Mouse (Mus musculus) G1E (cell line): ENCODE results near the gene Map3k12. TPM values are rescaled to one million over a fixed set of nuclear protein-coding genes. Genes with fewer than 3 reads are reported as not detected.
A peak's percentile ranks its signal among the peaks of the same experiment; 100 is the strongest.

Experiments
- ATAC-seq: 2 replicates; pipeline ENCODE4 v1.8.0; 2016; ENCODE audit warnings: mild to moderate bottlenecking; ENCODE audit not compliant: insufficient number of reproducible peaks, poor library complexity, low FRiP score, severe bottlenecking; ENCODE audit errors: extremely low read depth
- DNase-seq: peaks from one replicate; pipeline ENCODE4 v3.0.0; 2012; ENCODE audit warnings: low spot score
- H3K27me3 ChIP-seq: 2 replicates; pipeline ENCODE4 v1.6.1; 2012; ENCODE audit warnings: mild to moderate bottlenecking, low read length, inconsistent platforms; ENCODE audit not compliant: insufficient read depth
- H3K36me3 ChIP-seq: replicated peaks from 2 replicates; pipeline ENCODE3; 2012; ENCODE audit warnings: mild to moderate bottlenecking, inconsistent platforms
- H3K4me1 ChIP-seq: 2 replicates; pipeline ENCODE4 v1.6.1; 2012; ENCODE audit warnings: low read depth, low read length, inconsistent platforms, mixed read lengths; ENCODE audit not compliant: insufficient read depth
- H3K4me3 ChIP-seq: 2 replicates; pipeline ENCODE4 v1.5.1; 2012; ENCODE audit warnings: low read depth, mild to moderate bottlenecking, inconsistent platforms, low read length, moderate library complexity, mixed read lengths
- H3K9me3 ChIP-seq: replicated peaks from 2 replicates; pipeline ENCODE4 v1.6.1; 2012; ENCODE audit warnings: inconsistent platforms
- CTCF ChIP-seq: IDR thresholded peaks from 2 replicates; pipeline ENCODE4 v1.5.1; 2012; ENCODE audit warnings: low read depth, low read length, inconsistent platforms, mixed read lengths
- GATA1 ChIP-seq: IDR thresholded peaks from 2 replicates; pipeline ENCODE4 v1.6.1; 2012; ENCODE audit warnings: borderline replicate concordance, low read length, inconsistent platforms, mixed read lengths
- GATA2 ChIP-seq: IDR thresholded peaks from 2 replicates; pipeline ENCODE4 v1.6.1; 2012; ENCODE audit warnings: low read depth, low read length, inconsistent platforms, borderline replicate concordance
- POLR2AphosphoS5 ChIP-seq: IDR thresholded peaks from 2 replicates; pipeline ENCODE4 v1.6.1; 2012; ENCODE audit warnings: low read depth, low read length, inconsistent platforms; ENCODE audit not compliant: insufficient replicate concordance
- TAL1 ChIP-seq: conservative IDR thresholded peaks from 2 replicates; pipeline ENCODE4 v1.6.1; 2012; ENCODE audit warnings: low read depth, low read length, inconsistent platforms, mixed read lengths
- polyA plus RNA-seq: library from polyadenylated mRNA; stranded (reverse); fragments of >175 nt; gene quantifications from 2 replicates; pipeline ENCODE4 v1.2.3, GENCODE M21; 2012
- total RNA-seq, 2 experiments: library from RNA; stranded (forward) in 1 of 2; stranded (reverse) in 1 of 2; fragments of 200-1000 nt in 1 of 2; fragments of >200 nt in 1 of 2; fragmentation: Nextera tagmentation in 1 of 2; gene quantifications; 2 replicates each; pipeline ENCODE4 v1.2.3; 2014 to 2017

Map3k12 gene
- total and polyA plus RNA-seq, 3 experiments, result 0.60 to 1.9 (median 0.75) TPM

DNA sequence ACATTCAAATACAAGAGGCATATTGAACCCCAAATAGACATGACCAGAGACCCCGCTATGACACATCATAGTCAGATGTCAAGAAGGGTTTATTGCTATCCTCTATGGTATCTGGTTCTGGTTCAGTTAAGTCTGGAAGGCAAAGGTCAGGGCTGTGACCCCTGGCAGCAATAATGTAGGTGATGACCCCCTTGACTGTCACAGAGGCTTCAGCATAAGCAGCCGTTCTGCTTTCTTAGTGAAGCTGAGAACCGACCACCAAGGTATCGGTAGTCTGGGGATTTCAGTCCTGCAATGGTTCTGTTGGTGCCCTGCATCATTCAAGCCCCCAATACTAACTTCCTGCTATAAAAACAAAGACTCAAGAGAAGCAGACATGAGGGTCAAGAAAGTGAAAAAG, 14.7 kb upstream of the Map3k12 start:
- Histone ChIP-seq H3K4me1 (no peaks in the 10 kb centered on the region), H3K4me3 (no peak overlapping the region), H3K27me3 (no peaks in the 10 kb centered on the region), H3K9me3 (no peaks in the 10 kb centered on the region), H3K36me3 (peaks cover 94% of the 10 kb centered on the region)
- TF ChIP-seq CTCF (no peak), GATA2 (no peak), GATA1 (no peak), POLR2AphosphoS5 (no peak), TAL1 (no peak)
- ATAC-seq (no peak), DNase-seq (no peak)

DNA sequence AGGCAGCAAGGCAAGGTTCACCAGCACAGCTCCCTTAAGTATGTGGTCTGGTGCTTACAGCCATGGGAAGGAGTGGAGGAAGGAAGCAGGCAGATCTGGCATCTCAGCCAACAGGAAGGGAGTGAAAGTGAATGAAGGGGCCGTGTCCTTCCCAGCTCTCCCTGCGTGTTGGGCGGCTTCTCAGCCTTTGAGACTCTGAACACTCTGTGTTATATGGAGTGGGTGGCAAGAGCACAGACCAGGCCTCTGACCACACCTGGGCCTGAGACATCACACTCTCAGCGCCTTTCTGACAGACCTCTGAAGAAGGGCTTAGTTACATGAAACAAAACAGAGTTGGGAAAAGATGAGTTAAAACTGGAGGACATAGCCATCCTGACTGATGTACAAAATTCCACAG, 13.7 kb upstream of the Map3k12 start:
- H3K27me3 ChIP-seq, result no peaks in the 10 kb centered on the region
- H3K4me3 ChIP-seq, result no peak overlapping the region
- ATAC-seq (no peak), DNase-seq (no peak)
- no peaks in the 10 kb centered on the region for H3K4me1 ChIP-seq
- peaks cover 94% of the 10 kb centered on the region for H3K36me3 ChIP-seq
- TF ChIP-seq GATA2 (no peak), GATA1 (no peak), CTCF (no peak), POLR2AphosphoS5 (no peak), TAL1 (no peak)
- H3K9me3 ChIP-seq, result no peaks in the 10 kb centered on the region

DNA sequence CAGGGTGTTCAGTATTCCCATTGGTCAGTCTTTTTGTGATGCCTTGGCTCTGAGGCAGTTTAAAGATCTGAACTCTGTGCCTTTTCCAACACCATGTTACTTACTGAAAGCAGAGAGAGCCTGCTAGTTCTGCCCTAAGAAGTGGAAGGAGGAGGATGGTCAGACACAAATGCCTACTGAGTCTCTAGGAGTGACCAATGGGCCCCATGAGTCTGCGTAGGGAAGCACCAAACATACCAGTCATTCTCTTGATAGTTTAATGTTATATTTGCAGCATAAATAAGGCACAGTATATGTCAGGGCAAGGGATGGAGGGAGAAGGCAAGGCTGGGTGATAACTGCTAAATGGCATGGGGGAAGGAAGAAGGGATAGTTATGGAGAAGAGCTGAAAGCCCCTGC, 11.5 kb upstream of the Map3k12 start:
- Histone ChIP-seq H3K9me3 (no peaks in the 10 kb centered on the region), H3K4me1 (no peaks in the 10 kb centered on the region; the same call in 1 of the 2 replicates), H3K36me3 (peaks cover 96% of the 10 kb centered on the region), H3K4me3 (no peak overlapping the region), H3K27me3 (no peaks in the 10 kb centered on the region)
- DNase-seq (no peak), ATAC-seq (no peak)
- TF ChIP-seq GATA2 (no peak), POLR2AphosphoS5 (no peak), TAL1 (no peak), GATA1 (no peak)

DNA sequence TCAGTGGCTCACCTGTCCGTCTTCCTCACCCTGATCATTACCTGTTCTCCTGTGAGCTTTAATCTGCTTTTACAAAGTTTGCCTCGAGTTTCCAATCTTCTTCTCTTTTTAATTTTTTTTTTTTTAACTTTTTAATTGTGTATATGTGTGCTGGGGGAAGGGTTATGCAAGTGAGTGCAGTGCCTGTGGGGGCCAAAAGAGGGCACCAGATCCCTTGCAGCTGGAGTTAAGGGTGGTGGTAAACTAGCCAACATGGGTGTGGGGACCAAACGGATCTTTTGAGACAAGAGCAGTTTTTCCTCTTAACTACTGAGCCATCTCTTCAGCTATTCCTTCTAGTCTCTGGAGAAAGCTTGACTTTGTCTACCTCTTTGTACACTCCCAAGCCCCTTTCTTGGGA, 11.1 kb upstream of the Map3k12 start:
- no peaks in the 10 kb centered on the region for H3K9me3 ChIP-seq
- DNase-seq (no peak), ATAC-seq (no peak)
- peaks cover 93% of the 10 kb centered on the region for H3K36me3 ChIP-seq
- TF ChIP-seq GATA2, result no peak
- TF ChIP-seq CTCF, result no peak
- TF ChIP-seq POLR2AphosphoS5, result no peak
- no peak for TF ChIP-seq TAL1
- H3K4me3 ChIP-seq, result no peak overlapping the region
- H3K4me1 ChIP-seq, result no peaks in the 10 kb centered on the region; the same call in 1 of the 2 replicates
- no peaks in the 10 kb centered on the region for H3K27me3 ChIP-seq

DNA sequence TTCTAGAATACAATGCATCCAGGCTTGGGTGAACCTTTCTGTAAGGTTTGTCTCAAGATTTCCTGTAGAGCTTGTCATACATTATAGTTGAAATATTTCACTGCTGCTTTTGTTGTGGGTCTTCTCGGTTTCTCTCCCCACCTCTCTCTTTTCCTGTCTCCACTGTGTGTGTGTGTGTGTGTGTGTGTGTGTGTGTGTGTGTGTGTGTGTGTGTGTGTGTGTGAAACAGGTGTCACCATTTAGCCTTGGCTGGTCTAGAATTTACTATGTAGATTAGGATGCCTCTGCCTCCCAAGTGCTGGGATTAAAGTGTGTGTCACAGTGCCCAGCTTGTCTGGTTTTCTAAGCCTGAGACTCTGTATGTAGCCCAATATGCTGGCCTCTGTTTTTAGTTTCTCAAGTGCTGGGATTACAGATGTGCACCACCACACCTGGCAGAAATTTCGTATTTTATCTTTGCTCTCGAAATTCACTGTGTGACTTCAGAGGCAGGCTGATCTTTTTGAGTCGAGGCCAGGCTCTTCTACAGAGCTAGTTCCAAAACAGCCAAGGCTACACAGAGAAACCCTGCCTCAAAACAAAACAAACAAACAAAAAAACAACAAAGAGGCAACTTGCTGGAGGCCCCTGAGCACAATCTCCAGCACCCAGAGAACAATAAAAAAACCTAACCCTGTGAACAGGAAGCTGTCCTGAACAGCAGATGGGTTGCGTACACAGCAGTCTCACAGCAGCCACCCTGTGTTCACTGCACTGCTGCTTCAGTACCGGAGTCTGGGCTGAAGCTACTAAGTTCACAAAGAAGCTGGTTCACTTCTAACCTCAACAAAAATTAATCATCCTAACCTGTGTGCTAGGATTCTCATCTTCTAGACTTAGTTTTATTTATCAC, 9.5 kb upstream of the Map3k12 start:
- Histone ChIP-seq H3K4me3 (no peak overlapping the region), H3K9me3 (no peaks in the 10 kb centered on the region), H3K36me3 (peaks cover 93% of the 10 kb centered on the region), H3K27me3 (no peaks in the 10 kb centered on the region), H3K4me1 (peaks cover 3% of the 10 kb centered on the region; the same call in 1 of the 2 replicates)
- DNase-seq (no peak), ATAC-seq (no peak)
- TF ChIP-seq POLR2AphosphoS5, result no peak
- TF ChIP-seq GATA2, result no peak
- no peak for TF ChIP-seq TAL1
- no peak for TF ChIP-seq GATA1
- no peak for TF ChIP-seq CTCF

DNA sequence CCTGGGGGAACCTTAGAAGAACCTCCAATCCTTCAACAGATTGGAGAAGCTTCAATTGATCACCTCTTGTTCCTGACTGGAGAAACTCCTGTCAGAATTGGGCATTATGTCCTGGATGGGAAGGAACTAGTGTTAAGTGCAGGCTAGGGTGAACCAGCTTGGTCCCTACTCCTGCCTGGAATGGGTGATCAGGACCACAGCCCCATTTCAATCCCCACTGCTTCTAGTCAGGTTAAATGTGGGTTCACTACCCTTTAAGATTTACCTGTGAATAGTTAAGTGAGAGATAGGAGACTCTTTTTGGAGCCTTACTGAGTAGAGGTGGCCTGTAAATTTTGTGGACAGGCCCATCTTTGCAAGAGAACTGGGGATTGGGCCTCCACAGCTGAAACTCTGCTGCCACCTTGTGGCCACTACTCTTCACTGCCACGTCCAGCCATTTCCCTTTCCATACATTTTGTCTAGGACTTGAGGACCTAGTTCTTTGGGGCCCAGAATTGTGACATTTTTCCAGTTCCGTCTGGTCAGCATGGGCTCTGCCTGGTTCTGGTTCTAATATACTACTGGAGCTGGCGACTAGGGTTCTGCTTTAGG, 8.1 kb upstream of the Map3k12 start, which contains the start of gene Npff:
Gene Npff (minus strand): TSS at position 51 of the 594 bp plus-strand sequence.
- TF ChIP-seq CTCF (peak; percentile 88), TAL1 (no peak), POLR2AphosphoS5 (no peak), GATA2 (no peak), GATA1 (no peak)
- H3K4me3 ChIP-seq, result no peak within 1 kb of the TSS
- H3K36me3 ChIP-seq, result peaks cover 94% of the 10 kb centered on the region
- ATAC-seq (no peak), DNase-seq (peak; percentile 30)
- H3K27me3 ChIP-seq, result no peaks in the 10 kb centered on the region
- H3K4me1 ChIP-seq, result peaks cover 17% of the 10 kb centered on the region
- H3K9me3 ChIP-seq, result no peaks in the 10 kb centered on the region
